Mouse (Mus musculus): ENCODE measurements around the gene Sptbn4.

Gene Sptbn4

DNA sequence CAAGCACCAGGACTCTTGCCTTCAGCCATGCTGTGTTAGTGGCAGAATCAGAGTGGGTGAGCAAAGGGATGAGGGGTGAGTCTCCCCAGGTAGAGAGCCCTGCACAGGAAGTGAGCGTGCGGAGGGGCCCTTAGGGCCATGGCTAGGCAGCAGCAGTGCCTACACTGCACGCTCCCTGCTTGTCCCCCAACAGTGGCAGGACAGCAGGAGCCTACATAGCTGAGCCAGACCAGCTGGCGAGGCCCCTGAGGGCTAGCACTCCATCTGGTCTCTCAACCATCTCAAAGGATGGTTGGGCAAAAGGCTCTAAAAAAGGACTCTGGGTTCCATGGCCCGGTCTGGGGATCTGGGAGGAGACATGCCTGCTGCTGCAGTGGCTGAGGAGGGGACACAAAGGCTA lies 63.4 kb downstream of the Sptbn4 start:
- DNase-seq (ENCODE audit: low read depth, low spot score) = no peak

DNA sequence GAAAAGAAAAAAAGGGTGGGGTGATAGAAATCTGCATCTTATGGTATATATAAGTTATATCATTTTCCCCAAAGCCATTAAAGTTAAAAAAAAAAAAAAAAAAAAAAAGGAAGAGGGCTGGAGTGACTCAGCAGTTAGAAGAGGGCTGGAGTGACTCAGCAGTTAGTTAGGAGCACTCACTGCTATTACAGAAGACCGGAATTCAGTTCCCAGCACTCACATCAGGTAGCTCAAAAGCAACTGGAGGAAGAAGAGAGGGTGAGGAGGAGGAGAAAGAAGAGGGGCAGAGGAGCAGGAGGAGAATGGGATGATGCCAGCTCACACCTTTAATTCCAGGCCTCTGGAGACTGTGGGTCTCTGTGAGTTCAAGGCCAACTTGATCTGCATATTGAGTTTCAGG lies 64.3 kb downstream of the Sptbn4 start:
- DNase-seq (ENCODE audit: low read depth, low spot score) = peak; percentile 65

DNA sequence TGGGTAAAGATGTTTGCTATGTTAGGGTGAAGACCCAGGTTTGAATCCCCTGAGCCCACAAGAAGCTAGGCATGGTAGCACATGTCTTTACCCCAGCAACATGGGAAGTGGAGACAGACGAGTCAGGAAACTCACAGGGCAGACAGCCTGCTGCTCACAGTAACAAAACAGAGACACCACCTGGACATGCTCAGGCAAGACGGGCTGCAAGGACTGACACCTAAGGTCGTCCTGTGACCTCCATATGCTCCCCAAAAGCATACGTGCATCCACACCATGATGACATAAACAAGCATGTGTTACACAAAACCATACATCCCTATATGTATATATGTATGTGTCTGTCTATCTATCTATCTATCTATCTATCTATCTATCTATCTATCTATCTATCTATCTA lies 65.9 kb downstream of the Sptbn4 start:
- no peak for DNase-seq (ENCODE audit: low read depth, low spot score)

DNA sequence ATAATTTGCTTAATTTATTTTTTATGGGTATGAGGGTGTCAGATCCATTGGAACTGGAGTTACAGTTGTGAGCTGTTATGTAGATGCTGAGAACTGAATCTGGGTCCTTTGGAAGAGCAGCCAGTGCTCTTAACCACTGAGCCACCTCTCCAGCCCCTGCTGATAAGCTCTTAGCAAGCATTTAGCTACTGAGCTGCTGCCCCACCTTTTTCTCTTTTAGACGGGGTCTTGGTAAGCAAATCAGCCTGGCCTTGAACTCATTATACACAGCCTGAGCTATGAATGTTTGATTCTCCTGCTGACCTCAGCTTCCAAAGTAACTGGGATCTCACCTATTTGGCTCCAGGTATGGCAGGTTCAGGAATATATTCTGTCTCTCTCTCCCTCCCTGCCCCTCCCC lies 66.5 kb downstream of the Sptbn4 start:
- DNase-seq (ENCODE audit: low read depth, low spot score) = no peak

DNA sequence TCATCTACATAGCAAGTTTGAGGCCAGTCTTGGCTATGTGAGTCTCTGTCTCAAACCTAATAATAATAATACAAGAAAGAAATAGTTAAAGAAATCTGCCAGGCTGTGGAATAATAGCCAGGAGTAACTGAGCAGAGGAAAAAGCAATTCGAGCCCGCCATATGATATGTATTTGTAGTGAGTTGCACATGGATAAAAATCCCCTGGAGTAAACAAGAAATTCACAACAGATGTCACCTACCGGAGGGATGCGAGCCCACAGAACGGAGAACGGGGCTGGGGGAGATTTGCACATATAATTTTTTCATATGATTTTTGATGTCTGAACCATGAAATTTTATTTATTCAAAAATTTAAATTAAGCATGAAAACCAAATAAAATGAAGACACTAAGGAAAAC lies 67.7 kb downstream of the Sptbn4 start:
- DNase-seq (ENCODE audit: low read depth, low spot score) = no peak

DNA sequence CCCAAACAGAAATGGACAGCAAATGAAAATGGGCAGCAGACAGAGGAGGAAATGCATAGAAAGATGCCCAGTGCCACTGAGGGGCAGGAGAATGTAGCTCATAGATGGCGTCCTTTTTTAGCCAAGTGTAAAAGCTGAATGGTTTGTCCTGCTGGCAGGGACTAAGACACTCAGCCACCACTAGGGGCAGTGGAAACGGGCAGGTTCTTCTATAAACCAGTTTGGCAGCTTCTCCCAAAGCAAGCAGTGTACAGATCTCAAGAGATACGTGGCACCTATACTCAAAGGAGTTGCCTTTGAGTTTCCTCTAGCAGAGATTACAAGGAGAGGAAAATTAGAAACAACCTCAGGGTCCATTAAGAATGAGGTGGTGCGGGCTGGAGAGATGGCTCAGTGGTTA lies 69.1 kb downstream of the Sptbn4 start:
- DNase-seq (ENCODE audit: low read depth, low spot score) = no peak

DNA sequence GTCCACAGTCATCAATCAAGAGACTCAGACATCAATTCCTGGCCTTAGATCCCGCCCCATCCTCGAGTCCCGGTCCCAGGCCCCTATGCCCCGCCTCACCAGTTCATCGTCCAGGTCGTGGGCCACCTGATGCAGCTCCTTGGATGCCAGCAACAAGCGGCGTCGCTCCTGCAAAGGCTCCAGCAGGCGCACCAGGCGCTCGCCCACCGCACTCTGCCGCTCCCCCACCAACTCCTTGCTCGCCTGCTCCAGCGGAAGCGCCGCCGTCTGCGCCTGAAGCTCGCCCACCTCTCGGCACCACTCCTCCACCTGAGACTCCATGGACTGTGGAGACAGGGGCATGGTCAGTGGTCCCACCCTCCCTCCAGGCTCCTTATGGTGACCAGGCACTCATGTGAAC lies 72.2 kb downstream of the Sptbn4 start:
- no peak for DNase-seq (ENCODE audit: low read depth, low spot score)

DNA sequence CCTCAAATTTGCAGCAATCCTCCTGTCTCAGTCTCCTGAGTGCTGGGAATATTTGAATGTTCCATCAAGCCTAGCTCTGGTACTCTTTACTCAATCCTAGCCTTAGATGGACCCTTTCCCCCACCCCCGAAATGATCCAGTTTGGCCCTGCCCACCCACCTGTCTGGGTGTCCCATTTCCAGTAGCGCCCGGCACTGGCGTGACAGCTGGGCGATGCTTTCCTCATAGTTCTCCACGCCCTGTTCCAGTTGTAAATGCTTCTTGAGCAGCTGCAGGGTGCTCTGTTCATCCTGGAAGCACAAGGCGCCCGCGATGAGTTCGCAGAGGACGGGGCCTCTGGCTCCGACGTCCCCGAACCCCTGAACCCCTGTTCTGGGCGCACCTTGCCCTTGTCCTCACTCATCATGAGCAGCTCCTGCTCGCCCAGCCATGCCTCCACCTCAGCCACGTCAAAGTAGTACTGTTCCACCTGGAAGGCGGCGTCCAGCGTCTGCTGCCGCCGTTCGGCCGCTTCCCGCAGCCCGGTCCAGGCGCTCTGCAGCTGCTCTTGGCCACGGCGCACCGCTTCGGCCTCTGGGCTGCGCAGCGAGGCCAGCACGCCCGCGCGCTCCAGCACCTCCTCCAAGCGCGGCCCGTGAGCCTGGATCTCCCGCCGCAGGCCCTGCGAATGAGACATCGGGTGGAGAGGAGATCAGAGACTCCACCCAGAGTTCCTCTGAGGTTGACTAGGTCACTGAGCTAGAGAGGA lies 75.6 kb downstream of the Sptbn4 start:
- DNase-seq (ENCODE audit: low read depth, low spot score) = no peak

DNA sequence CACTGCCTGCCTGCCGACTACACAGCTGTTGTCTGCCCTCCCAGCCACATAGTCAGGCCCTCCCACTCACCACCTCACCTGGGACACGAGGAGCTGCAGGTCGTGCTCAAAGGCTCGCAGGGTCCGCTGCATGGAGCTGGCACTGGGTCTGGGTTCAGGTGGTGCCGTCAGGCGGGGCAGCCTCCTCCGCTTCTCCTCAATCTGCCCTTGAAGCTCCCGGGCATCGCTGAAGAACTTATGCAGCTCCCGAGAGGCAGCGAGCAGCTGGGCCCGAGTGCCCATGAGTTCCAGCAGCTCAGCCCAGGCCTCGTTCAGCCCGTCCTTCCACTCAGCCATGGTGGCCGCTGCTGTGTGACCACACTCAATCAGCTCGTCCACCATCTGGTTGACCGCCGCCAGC lies 78.4 kb downstream of the Sptbn4 start:
- DNase-seq (ENCODE audit: low read depth, low spot score) = no peak

DNA sequence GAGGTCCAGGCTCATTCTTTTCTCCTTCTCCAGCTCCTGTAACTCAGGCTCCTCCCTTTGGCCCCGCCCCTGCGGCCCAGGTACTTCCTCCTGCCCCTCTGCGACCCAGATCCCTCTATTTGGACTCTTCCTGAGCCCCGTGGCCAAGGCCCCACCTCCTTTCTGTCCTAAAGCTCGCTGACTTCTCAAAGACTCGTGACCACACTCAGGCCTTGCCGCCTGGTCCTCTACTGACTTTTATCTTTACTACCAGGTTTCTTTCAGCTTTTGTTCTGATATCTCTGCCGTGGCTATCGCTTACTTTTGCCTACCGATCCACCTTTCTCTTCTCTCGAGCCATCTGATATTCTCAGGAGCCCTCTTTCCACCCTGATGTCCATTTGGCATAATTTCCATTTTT lies 79.5 kb downstream of the Sptbn4 start:
- DNase-seq (ENCODE audit: low read depth, low spot score) = no peak

DNA sequence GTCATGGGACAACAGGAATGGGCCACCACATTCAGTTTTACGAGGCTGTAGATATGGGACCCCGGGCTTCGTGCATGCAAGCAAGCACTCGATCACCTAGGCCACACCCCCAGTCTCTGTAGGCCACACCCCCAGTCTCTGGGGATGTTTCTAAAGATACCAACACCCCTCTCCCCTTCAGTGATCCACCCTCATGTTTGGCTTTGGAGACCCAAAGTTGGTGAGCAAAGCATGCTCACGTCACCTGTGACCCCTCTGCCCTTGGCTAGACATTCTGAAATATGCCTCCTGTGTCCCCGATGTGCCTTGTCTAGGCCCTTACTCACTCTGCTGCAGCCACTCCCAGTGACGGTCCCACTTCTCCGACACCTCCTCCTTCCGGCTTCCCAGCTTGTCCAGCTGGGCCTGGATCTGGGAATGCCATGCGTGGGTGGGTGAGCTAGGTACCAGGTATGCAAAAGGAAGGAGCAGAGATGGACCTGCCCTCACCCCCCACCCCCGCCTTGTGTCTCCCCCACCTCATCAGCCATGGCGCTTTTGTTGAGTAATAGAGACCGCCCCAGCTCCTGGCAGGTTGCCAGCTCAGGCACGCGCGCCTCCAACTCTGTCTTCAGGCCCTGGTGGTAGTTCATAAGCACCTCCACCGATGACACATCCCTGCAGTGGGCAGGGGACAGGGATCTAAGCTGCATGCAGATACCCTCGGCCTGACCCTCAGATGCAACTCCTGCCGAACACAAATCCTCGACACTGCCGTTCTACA lies 81.2 kb downstream of the Sptbn4 start:
- no peak for DNase-seq (ENCODE audit: low read depth, low spot score)

DNA sequence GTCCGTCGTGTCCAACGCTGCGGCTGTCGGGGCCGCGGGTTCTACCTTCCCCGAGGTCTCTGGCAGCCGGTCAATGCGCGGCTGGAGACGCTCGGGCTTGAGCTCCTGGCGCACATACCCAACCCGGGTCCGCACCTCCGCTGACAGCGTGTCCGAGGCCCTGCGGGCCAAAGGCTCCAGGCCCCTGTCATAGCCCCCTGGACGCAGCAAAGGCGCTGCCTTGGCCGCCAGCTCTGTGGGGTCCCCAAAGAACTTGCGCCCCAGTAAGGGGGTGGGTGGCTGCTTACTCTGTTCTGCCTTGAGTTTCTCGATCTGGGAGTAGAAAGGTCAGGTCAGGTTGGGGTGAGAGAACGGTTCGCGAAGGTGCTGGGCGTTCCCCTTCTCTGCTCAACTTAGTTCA lies 83.1 kb downstream of the Sptbn4 start:
- DNase-seq (ENCODE audit: low read depth, low spot score) = no peak

DNA sequence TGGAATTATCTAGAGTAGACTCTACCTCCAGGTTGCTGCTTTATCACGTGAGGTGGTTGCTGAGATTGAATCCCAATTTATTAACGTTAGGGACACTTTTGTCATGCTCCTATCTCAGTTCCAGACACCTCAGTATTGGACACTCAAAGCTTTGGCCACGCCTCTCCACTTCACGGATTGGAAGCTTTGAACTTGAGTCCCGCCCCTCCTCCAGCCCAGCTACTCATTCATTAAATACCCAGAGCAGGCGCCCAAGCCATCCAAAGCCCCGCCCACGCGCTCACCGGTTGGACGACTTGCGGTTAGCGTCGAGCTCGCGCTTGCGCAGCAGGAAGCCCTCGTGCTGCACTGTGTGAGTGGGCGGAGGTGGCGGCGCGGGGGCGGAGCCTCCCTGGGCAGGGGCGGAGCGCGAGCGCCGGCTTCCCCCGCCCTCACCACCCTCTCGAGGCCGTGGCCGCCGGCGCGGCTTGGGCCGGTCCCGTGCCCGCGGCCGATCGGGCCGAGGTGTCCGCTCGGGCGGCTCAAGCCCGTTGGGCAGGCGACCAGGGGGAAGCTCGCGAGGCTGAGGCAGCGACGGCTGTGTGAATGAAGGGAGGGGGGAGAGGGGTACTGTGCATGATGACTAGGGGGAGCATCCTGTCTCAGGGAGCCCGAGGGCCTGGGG lies 86.1 kb downstream of the Sptbn4 start:
- peak; percentile 87 for DNase-seq (ENCODE audit: low read depth, low spot score)

DNA sequence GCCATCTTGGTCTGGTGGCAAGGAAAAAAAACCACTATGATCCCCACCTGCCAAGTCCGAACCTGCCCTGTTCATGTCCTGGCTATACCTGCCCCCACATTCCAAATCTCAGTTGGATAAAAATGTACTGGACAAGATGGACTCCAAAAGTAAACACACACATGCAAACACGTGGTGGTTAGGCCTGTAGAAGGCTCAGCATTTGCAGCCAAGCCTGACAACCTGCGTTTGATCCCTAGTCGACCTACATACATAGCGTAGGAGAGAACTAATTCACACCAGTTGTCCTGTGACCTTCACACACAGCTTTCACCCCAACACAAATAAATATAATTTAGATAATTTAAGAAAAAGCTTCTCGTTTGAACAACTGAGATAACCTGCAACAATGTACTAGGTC lies 86.7 kb downstream of the Sptbn4 start:
- DNase-seq (ENCODE audit: low read depth, low spot score) = no peak

DNA sequence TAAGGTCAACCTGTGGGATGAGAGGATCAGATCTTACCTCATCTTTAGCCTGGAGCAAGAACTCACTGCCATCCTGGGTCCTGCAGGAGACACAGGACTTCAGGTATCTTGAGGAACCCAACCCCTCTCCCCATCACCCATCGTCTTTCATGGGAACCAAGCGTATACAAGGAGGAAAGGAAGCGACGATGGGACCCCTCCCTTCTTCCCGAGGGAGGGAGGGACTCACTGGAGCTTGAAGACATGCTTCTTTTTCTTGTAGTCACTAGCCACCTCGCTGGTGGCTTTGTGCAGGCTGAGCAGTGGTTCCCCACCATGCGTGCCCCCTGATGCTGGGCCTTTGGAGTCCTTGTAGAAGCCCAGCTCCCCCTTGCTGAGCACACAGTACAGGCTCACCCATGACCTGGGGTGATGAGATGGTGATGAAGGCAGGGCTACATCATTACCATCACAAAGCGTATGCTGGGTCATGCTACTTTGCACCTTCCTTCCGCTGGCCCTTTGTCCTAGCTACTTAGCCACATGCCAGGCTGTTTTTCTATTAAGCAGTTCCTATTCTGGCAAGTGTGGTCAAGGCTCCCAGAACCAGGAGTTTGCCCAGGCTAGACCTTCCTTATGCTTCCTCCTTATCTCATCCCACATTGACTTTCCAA lies 87.7 kb downstream of the Sptbn4 start:
- DNase-seq (ENCODE audit: low read depth, low spot score) = no peak

DNA sequence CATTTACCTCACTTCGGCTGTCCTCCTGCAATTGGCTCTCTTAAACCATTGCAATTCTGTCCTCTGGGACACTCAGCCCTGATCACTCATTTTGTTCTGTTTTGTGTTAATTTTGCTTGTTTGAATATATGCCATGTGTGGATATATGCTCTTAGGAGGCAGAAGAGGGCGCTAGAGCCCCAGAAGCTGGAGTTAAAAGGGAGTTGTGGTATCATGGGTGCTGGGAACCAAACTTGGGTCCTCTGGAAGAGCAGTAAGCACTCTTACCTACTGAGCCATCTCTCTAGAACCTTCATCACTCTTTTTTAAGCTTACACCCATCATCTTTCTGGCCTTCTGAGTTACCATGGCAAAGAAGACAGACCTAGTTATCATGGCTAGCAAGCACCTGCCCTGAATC lies 88.3 kb downstream of the Sptbn4 start:
- DNase-seq (ENCODE audit: low read depth, low spot score) = no peak

DNA sequence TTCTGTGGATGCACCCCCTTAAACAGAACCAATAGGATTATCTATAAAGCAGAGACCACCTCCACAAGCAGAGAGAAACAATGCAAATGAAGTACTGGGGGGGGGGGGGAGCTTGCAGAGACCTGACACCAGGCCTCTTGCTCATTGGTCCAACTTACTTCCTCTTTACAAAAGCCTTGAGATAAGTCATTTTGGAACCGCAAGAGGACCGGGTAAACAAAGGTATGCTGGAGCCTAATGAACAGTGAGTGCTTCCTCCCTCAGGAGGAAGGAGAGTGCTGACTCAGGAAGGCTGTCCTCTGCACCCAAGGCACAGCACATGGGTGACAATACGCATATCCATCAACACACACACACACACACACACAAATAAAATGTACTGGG lies 89.9 kb downstream of the Sptbn4 start:
- DNase-seq (ENCODE audit: low read depth, low spot score) = no peak

DNA sequence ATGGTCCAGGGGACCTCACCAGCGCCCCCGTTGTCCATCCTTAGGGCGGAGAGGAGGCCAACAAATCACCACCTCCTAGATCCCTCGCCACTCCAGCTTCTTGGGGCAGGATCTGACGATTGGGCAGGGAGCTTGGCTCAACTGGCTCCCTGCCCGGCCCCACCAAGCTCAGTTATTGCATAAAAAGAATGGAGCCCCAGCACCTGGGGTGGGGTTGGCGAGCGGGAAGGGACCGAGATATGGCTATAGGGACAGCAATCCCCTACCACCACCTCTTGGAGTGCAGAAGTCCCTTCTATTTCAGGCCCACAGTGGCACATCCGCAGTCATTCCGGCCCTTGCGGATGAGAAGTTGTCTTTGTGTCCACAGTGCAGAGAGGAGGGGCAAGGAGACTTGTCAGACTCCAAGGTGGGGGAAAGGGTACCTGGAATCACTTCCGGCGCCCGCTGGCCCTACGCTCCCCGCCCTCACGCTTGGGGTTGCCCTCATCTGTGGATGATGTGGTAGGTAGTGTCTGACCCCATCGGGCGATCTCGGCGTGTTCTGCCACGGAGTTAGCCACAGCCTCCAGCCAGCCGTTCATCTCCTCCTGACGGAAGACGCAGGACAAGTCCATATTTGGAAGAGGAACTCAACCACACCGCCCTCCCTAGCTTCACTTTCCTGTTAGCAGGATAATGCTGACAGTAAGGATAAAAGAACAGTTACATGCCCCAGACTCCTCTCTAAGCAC lies 90.5 kb downstream of the Sptbn4 start, which contains the start of gene Gm20479:
Gm20479 (minus strand) TSS at position 559 of the 734 bp plus-strand sequence.
- DNase-seq (ENCODE audit: low read depth, low spot score) = no peak

DNA sequence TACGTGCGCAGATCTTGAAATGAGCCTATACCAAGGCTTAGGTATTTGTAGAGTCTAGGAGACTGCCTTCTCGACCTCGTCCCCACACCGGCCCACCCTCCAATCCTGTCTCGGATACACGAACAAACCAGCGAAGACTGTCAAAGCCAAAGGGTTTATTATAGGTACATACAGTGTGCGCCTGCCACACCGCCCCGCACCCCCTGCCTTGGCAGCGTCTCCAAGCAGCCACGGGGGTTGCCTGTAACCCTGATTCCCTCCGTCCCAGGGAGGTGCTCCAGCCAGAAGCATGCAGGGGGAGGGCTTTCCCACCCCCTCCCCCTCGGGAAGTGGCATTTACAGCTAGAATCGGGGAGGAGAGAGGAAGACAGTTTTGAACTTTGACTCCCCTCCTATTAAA lies 91.2 kb downstream of the Sptbn4 start:
- no peak for DNase-seq (ENCODE audit: low read depth, low spot score)

DNA sequence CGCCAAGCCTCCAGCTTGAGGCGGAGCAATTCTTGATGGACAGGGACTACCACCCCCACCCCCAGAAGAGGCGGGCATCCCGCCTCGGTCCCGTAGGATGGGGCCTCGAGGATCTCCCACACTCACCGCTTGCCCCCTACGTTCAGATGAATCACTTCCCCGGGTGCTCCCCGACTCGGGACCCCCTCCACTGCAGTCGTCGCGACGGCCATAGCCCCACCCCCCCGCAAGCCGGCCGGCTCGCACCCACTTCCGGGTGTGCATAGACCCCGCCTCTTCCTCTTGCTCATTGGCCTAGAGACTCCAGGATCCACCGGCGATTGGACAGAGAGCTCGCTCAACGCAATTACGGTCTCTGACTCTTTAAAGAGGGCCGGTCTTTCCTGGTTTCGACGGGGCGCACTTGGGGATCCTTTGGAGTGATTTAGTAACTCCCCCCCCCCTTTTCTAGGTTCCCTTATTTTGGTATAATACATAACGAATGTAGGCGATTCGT lies 91.7 kb downstream of the Sptbn4 start, which contains the start of gene Shkbp1:
Shkbp1 (minus strand) TSS at position 275 of the 496 bp plus-strand sequence.
- DNase-seq (ENCODE audit: low read depth, low spot score) = peak; percentile 82

DNA sequence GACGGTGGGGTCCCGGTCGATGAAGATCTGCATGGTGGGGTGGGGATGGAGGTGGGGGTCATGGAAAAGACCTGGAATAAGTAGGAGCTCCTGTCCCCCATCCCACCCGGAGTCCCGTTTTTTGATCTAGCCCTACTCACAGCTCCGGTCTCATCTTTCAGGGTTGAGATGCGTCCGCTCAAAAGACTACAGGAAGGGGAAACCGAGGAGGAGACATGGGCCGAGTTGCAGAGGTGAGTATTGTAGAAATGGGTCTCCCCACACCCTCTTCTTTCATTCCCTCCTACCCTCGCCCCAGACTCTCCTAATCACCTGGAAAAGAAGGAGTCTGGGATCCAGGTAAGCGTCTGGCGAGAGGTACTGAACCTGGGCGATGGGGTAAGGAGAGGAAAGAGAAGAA lies 92.2 kb downstream of the Sptbn4 start:
- peak; percentile 32 for DNase-seq (ENCODE audit: low read depth, low spot score)

Data from c-Kit-negative CD71-positive TER-119-positive erythroid progenitor cells, embryonic 14.5 days (primary cell).